Mouse (Mus musculus): Measurements from ENCODE around the gene Teddm2. TPM values are rescaled to one million over a fixed set of nuclear protein-coding genes. Genes with fewer than 3 reads are reported as not detected.

Gene Teddm2
- polyA plus RNA-seq (2014; fragmentation: Nextera tagmentation; extraction: Ambion mirVana), result 0.36 and 0.58 TPM in 2 replicates

DNA sequence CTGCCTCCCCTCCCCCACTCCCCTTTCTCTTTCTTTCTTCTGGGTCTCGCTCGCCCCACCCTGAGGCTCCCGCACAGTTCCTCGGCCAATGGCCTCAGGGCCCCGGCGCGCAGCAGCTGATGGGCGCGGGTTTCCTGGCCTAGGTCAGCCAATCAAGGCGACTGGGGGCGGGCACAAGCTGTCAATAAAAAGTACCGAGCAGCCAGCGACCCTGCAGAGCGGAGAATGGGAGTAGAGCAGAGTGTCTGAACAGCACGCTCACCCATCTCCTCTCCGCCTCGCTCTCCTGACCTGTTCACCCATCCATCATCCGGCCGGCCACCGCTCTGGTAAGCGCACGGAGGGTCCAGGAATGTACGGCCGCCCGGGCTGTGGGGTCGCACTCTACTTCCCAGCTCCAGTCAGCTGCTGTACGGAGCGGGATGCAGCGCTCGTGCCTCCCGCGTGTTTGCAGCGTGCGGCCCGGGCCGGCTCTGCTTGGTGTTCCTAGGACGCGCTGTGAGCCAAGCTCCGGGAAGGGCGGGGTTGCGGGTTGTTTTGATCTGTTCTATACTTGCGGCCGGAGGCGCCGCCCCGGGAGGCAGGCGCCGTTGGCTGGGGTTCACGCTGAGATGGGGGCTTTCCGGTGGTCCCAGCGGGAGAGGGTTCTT is at the start of gene Teddm2, which contains the start of gene Glul:
Teddm2 (minus strand) TSS at position 498 of the 650 bp plus-strand sequence.
Glul (plus strand) TSS at position 214 of the 650 bp plus-strand sequence.
- ATAC-seq (ENCODE audit: insufficient read depth) (peak; percentile 97), DNase-seq (peak; percentile 98)
- no peaks in the 10 kb centered on the region for H3K9me3 ChIP-seq (ENCODE audit: low read depth, low read length)
- no peaks in the 10 kb centered on the region for H3K27me3 ChIP-seq (ENCODE audit: insufficient read depth, low read length)
- H3K36me3 ChIP-seq (ENCODE audit: insufficient read depth), result peaks cover 22% of the 10 kb centered on the region
- TF ChIP-seq CTCF (IDR thresholded peaks at IDR 0.05; ENCODE audit: low read depth), result no peak
- H3K27ac ChIP-seq (ENCODE audit: low read depth), result peak within 1 kb of the TSS; percentile 96
- peak within 1 kb of the TSS; percentile 82 for H3K4me3 ChIP-seq (ENCODE audit: low read depth, low read length)
- WGBS, result under 1% methylated on average over 50 of the region's 51 CpGs
- peak within 1 kb of the TSS; percentile 88 for H3K4me2 ChIP-seq
- 0 out of 2 replicates have a peak, but pooled peaks cover 4% of the 10 kb centered on the region for H3K4me1 ChIP-seq (ENCODE audit: insufficient read depth)
- H3K9ac ChIP-seq, result peak within 1 kb of the TSS; percentile 83

DNA sequence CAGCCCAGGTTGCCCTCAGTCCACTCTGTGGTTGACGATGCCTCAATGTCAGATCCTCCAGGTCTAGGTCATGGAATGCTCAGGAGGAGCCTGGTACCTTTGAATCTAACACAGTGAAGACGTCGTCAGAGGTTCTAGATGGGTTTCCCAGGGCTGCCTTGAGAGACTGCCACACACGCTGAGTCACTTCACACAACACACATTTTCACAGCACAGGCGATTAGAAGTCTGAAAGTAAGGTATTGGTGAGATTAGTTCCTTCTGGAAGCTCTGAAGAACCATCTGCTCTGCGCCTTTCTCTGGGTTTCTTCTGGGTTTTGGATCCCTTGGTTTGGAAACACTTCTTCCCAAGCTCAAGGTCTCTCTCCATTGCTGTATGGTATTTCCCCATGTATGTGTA is 47.8 kb upstream of the Teddm2 start:
- Histone ChIP-seq H3K4me3 (ENCODE audit: low read depth, low read length) (no peak overlapping the region), H3K27ac (ENCODE audit: low read depth) (no peak overlapping the region), H3K9me3 (ENCODE audit: low read depth, low read length) (no peaks in the 10 kb centered on the region), H3K36me3 (ENCODE audit: insufficient read depth) (no peaks in the 10 kb centered on the region), H3K4me2 (no peak overlapping the region), H3K27me3 (ENCODE audit: insufficient read depth, low read length) (no peaks in the 10 kb centered on the region), H3K9ac (no peak overlapping the region), H3K4me1 (ENCODE audit: insufficient read depth) (no peaks in the 10 kb centered on the region)
- WGBS, result 85% methylated on average over 6 of the region's 6 CpGs
- no peak for TF ChIP-seq CTCF (IDR thresholded peaks at IDR 0.05; ENCODE audit: low read depth)
- DNase-seq (no peak), ATAC-seq (ENCODE audit: insufficient read depth) (no peak)

DNA sequence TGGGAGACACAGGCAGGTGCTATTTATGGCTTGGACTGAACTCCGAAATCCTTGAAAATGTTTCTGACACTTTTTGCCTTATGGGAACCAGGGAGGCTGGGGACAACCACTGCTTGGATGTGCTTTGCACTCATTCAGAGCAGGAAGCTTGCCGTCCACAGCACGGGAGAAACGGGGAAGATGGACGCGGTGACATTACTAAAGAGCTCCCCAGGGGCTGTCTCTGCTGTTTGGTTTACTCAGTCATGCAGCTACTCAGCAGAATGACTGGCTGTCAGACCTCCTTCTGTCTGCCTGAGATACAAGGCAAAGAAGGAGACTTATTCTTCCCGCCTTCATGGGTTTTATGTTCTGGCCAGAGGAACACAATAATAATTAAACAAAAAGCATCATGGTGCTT is 46.9 kb upstream of the Teddm2 start:
- Histone ChIP-seq H3K4me3 (ENCODE audit: low read depth, low read length) (no peak overlapping the region), H3K36me3 (ENCODE audit: insufficient read depth) (no peaks in the 10 kb centered on the region), H3K9ac (no peak overlapping the region), H3K27ac (ENCODE audit: low read depth) (no peak overlapping the region), H3K9me3 (ENCODE audit: low read depth, low read length) (no peaks in the 10 kb centered on the region), H3K4me2 (no peak overlapping the region), H3K27me3 (ENCODE audit: insufficient read depth, low read length) (no peaks in the 10 kb centered on the region), H3K4me1 (ENCODE audit: insufficient read depth) (no peaks in the 10 kb centered on the region)
- WGBS, result 43% methylated on average over 7 of the region's 7 CpGs
- ATAC-seq (ENCODE audit: insufficient read depth) (no peak), DNase-seq (no peak)
- TF ChIP-seq CTCF (IDR thresholded peaks at IDR 0.05; ENCODE audit: low read depth), result no peak

DNA sequence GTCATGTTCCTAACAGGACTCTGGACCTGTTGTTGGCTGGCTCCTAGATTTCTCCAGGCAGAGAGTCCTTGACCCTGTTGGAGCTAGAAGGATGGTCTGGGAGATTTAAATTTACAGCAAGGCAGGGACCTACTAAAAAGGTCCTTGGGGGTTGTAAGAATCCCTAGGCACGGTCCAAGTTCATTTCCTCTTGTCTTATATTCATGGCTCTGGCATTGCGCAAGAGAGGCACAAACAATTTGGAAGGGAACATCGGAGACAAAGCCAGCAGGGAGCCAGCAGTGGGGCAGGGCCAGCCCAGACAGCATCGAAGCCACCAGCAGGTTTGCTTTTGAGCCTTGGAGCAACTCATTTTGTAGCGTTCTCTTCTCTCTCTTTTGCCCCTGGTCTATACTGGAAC is 45.2 kb upstream of the Teddm2 start:
- no peaks in the 10 kb centered on the region for H3K4me1 ChIP-seq (ENCODE audit: insufficient read depth)
- no peak for TF ChIP-seq CTCF (IDR thresholded peaks at IDR 0.05; ENCODE audit: low read depth)
- no peak overlapping the region for H3K9ac ChIP-seq
- ATAC-seq (ENCODE audit: insufficient read depth) (no peak), DNase-seq (no peak)
- WGBS, result 70% methylated on average over 5 of the region's 5 CpGs
- no peak overlapping the region for H3K4me2 ChIP-seq
- no peak overlapping the region for H3K27ac ChIP-seq (ENCODE audit: low read depth)
- H3K4me3 ChIP-seq (ENCODE audit: low read depth, low read length), result no peak overlapping the region
- H3K9me3 ChIP-seq (ENCODE audit: low read depth, low read length), result no peaks in the 10 kb centered on the region
- no peaks in the 10 kb centered on the region for H3K27me3 ChIP-seq (ENCODE audit: insufficient read depth, low read length)
- no peaks in the 10 kb centered on the region for H3K36me3 ChIP-seq (ENCODE audit: insufficient read depth)

DNA sequence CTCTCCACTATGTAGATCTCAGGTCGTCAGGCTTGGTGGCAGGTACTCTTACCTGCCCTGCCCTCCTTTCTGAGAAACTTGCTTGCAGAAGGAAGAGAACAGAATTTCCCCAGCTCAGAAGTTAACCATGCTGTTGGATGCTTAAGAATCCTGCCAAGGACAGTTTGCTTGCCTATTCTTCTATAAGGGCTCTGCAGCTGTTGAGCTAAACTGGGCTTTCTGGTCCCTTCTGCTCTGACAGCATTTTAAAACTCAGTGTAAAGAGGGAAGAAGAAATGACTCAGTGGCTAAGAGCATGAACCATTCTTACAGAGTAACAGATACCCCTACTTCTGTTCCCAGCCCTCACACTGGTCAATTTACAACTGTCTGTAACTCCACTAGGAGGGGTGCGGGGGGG is 41.0 kb upstream of the Teddm2 start:
- 71% methylated on average over 2 of the region's 2 CpGs for WGBS
- H3K9ac ChIP-seq, result no peak overlapping the region
- no peak overlapping the region for H3K4me3 ChIP-seq (ENCODE audit: low read depth, low read length)
- no peak for ATAC-seq (ENCODE audit: insufficient read depth)
- no peaks in the 10 kb centered on the region for H3K4me1 ChIP-seq (ENCODE audit: insufficient read depth)
- H3K27ac ChIP-seq (ENCODE audit: low read depth), result no peak overlapping the region
- no peaks in the 10 kb centered on the region for H3K9me3 ChIP-seq (ENCODE audit: low read depth, low read length)
- DNase-seq, result no peak
- no peaks in the 10 kb centered on the region for H3K36me3 ChIP-seq (ENCODE audit: insufficient read depth)
- H3K27me3 ChIP-seq (ENCODE audit: insufficient read depth, low read length), result no peaks in the 10 kb centered on the region
- no peak overlapping the region for H3K4me2 ChIP-seq
- TF ChIP-seq CTCF (IDR thresholded peaks at IDR 0.05; ENCODE audit: low read depth), result no peak

DNA sequence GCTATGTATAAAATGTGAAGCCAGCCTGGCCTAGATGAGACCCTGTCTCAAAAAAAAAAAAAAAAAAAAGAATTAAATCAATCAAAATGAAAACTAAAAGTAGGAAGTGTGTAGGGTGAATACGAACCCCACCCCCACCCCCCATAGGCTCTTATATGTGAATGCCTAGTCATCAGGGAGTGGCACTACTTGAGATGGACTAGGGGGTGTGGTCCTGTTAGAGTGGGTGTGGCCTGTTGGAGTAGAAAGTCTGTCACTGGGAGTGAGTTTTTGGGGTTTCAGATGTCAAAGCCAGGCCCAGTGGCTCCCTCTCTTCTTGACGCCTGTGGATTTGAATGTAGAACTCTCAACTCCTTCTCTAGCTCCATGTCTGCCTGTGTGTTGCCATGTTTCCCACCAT is 37.0 kb upstream of the Teddm2 start:
- H3K4me1 ChIP-seq (ENCODE audit: insufficient read depth), result no peaks in the 10 kb centered on the region
- TF ChIP-seq CTCF (IDR thresholded peaks at IDR 0.05; ENCODE audit: low read depth), result no peak
- H3K27me3 ChIP-seq (ENCODE audit: insufficient read depth, low read length), result no peaks in the 10 kb centered on the region
- H3K4me3 ChIP-seq (ENCODE audit: low read depth, low read length), result no peak overlapping the region
- no peaks in the 10 kb centered on the region for H3K9me3 ChIP-seq (ENCODE audit: low read depth, low read length)
- no peak overlapping the region for H3K9ac ChIP-seq
- H3K4me2 ChIP-seq, result no peak overlapping the region
- H3K36me3 ChIP-seq (ENCODE audit: insufficient read depth), result no peaks in the 10 kb centered on the region
- DNase-seq, result no peak
- 88% methylated on average over 2 of the region's 2 CpGs for WGBS
- H3K27ac ChIP-seq (ENCODE audit: low read depth), result no peak overlapping the region
- no peak for ATAC-seq (ENCODE audit: insufficient read depth)

DNA sequence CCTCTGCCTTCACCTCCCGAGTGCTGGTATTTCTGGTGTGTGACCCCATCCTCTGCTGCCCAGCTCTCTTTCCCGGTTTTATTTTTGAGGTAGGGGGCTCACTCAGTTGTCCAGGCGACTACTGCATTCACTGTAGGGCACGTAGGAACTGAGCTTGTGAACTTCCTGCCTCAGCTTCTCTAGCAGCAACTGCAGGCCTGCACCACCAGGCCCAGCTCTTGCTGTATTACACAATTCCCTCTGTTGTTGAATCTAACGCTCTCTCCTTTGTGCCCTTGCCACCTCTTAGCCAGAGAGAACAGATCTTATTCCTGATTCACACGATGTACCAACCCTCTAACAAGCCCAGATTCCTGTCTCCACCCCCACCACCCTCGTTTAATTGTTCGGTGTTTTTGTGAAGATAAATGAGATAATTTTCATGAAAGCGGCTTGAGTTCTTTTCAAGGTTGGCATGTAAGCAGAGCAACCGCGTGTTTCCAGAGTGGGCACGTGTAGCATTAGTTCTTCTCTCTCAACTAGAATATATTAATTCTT is 35.9 kb upstream of the Teddm2 start:
- Histone ChIP-seq H3K4me2 (no peak overlapping the region), H3K27me3 (ENCODE audit: insufficient read depth, low read length) (no peaks in the 10 kb centered on the region), H3K27ac (ENCODE audit: low read depth) (no peak overlapping the region), H3K4me1 (ENCODE audit: insufficient read depth) (no peaks in the 10 kb centered on the region), H3K4me3 (ENCODE audit: low read depth, low read length) (no peak overlapping the region), H3K36me3 (ENCODE audit: insufficient read depth) (no peaks in the 10 kb centered on the region), H3K9me3 (ENCODE audit: low read depth, low read length) (no peaks in the 10 kb centered on the region), H3K9ac (no peak overlapping the region)
- DNase-seq, result no peak
- 75% methylated on average over 12 of the region's 12 CpGs for WGBS
- no peak for ATAC-seq (ENCODE audit: insufficient read depth)
- no peak for TF ChIP-seq CTCF (IDR thresholded peaks at IDR 0.05; ENCODE audit: low read depth)
